Mouse (Mus musculus): ENCODE results near the gene Gm8247. TPM values are rescaled to one million over a fixed set of nuclear protein-coding genes. Genes with fewer than 3 reads are reported as not detected.
"Not testable (repeated sequence)": the region's sequence is repeated elsewhere in the genome, so short reads cannot be mapped to it uniquely, and the experiment has no call there.

Gm8247 gene
- polyA plus RNA-seq (2015; fragmentation: Nextera tagmentation; extraction: Ambion mirVana), result not detected in 2 replicates

DNA sequence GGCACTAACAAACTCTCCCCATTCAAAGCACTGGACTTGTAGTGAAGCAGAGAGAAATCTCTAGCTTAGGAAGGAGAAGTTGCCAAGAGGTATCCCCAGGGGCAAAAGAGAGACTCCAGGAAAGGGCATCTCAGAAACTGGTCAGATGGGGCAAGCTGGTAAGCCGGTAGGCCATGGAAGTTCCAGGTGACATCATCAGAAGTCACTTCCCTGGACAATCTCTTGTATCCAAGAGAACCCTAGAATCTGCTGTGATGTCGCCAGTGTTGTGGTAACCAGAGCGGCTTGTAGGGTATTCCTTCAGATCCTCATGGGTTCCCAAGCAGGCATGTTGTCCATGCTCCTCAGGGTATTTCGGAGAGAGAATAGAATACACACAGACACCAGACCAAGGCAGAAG lies at the start of gene Gm8247:
Gene Gm8247, plus strand, starts transcription at position 301 of the 400 bp plus-strand sequence.
- H3K9me3 ChIP-seq (ENCODE audit: low read length); H3K4me1 ChIP-seq (ENCODE audit: insufficient read depth, low read depth, low read length); H3K27ac ChIP-seq (ENCODE audit: low read length); H3K27me3 ChIP-seq (replicated peaks; ENCODE audit: insufficient read depth, low read length); H3K4me2 ChIP-seq (replicated peaks; ENCODE audit: low read depth, low read length); H3K9ac ChIP-seq (replicated peaks; ENCODE audit: low read depth); DNase-seq (ENCODE audit: low spot score); ATAC-seq; H3K36me3 ChIP-seq (ENCODE audit: insufficient read depth, low read length); H3K4me3 ChIP-seq (ENCODE audit: low read depth, low read length): not testable (repeated sequence)
- 76% methylated on average over 3 of the region's 4 CpGs for WGBS

DNA sequence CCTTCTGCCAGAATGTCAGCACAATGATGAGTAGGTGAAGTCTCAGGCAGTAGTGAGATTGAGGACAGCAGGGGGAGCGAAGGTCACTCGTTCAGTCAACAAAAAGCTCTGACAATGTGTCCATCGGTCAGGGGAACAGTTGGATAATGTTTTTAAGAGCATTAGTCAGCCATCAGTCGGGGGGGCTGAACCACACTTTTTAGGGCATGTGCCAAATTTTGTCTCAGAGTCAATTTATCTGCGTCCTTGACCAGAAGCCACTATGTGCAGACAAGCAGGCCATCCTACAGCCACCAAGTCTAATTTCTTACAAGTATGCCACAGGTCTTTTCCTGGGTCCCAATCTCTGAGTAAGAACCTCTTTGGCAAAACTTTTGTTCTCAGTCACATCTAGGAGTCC lies 35.0 kb upstream of the Gm8247 start:
- not testable (repeated sequence) for H3K36me3 ChIP-seq (ENCODE audit: insufficient read depth, low read length); ATAC-seq
- WGBS, result 61% methylated on average over 3 of the region's 5 CpGs

DNA sequence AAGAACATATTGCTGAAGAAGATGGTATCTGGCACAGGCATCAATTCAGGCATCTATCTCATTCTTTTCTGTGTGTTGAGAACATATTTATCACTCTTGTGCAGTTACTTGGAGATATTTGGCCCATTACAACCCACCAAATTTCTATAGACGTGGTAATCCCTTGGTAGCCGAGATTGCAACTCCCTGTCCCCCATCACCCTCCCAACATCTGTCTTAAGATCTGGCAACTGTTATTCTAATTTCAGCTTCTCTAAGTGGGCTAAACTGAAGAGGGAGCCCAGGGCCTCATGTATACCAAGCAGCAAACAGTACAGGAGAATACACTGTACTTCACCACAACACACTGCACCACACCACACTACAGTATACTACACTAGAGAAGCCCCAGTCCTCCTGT lies 8.8 kb downstream of the Gm8247 start:
- 96% methylated on average over 2 of the region's 2 CpGs for WGBS
- H3K9me3 ChIP-seq (ENCODE audit: low read length); H3K27ac ChIP-seq (ENCODE audit: low read length); H3K4me2 ChIP-seq (replicated peaks; ENCODE audit: low read depth, low read length); ATAC-seq; H3K9ac ChIP-seq (replicated peaks; ENCODE audit: low read depth); H3K4me1 ChIP-seq (ENCODE audit: insufficient read depth, low read depth, low read length); H3K27me3 ChIP-seq (replicated peaks; ENCODE audit: insufficient read depth, low read length); H3K36me3 ChIP-seq (ENCODE audit: insufficient read depth, low read length); H3K4me3 ChIP-seq (ENCODE audit: low read depth, low read length); DNase-seq (ENCODE audit: low spot score): not testable (repeated sequence)

More for the DNA sequence above, 35.0 kb upstream of the Gm8247 start:
- not testable (repeated sequence) for H3K27me3 ChIP-seq (replicated peaks; ENCODE audit: insufficient read depth, low read length); H3K9ac ChIP-seq (replicated peaks; ENCODE audit: low read depth); DNase-seq (ENCODE audit: low spot score); H3K27ac ChIP-seq (ENCODE audit: low read length); H3K4me1 ChIP-seq (ENCODE audit: insufficient read depth, low read depth, low read length); H3K4me2 ChIP-seq (replicated peaks; ENCODE audit: low read depth, low read length); H3K9me3 ChIP-seq (ENCODE audit: low read length); H3K4me3 ChIP-seq (ENCODE audit: low read depth, low read length)

DNA sequence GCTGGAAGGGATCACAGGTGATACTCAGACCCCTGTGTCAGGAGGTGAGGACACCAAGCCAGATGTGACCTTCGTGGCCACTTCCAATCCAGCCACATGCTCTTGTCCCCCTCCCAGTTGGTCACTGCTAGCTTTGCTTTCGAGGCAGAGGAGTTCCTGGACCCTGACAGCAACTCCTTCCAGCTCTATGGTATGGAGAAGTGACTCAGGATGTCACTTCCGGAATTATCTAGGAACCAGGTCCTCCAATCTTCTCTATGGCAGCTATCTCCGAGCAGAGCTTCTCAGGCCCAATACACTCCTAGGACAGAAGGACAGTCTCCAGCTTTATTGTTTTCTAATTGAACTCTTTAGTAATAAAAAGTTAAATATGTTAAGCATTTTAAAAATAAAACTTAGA lies 44.8 kb downstream of the Gm8247 start, which contains the start of gene Gm5624:
Gene Gm5624, minus strand, starts transcription at position 202 of the 400 bp plus-strand sequence.
- H3K9ac ChIP-seq (replicated peaks; ENCODE audit: low read depth); H3K4me1 ChIP-seq (ENCODE audit: insufficient read depth, low read depth, low read length); H3K4me2 ChIP-seq (replicated peaks; ENCODE audit: low read depth, low read length); H3K27ac ChIP-seq (ENCODE audit: low read length); DNase-seq (ENCODE audit: low spot score); ATAC-seq; H3K27me3 ChIP-seq (replicated peaks; ENCODE audit: insufficient read depth, low read length); H3K9me3 ChIP-seq (ENCODE audit: low read length); H3K4me3 ChIP-seq (ENCODE audit: low read depth, low read length); H3K36me3 ChIP-seq (ENCODE audit: insufficient read depth, low read length): not testable (repeated sequence)
- WGBS, result 79% methylated on average over 4 of the region's 4 CpGs

Other genes with a start within 250 kb of the Gm8247 start
- not detected in 2 replicates for gene Gm5930, start 244.6 kb upstream of the Gm8247 start, polyA plus RNA-seq (2015; fragmentation: Nextera tagmentation; extraction: Ambion mirVana)
- gene Gm8229, start 217.8 kb upstream of the Gm8247 start, polyA plus RNA-seq (2015; fragmentation: Nextera tagmentation; extraction: Ambion mirVana), result not detected in 2 replicates
- not detected in 2 replicates for gene Gm3371, start 172.5 kb upstream of the Gm8247 start, polyA plus RNA-seq (2015; fragmentation: Nextera tagmentation; extraction: Ambion mirVana)
- gene Gm8232, start 149.5 kb upstream of the Gm8247 start, polyA plus RNA-seq (2015; fragmentation: Nextera tagmentation; extraction: Ambion mirVana), result not detected in 2 replicates
- gene BC061237, start 90.7 kb upstream of the Gm8247 start, polyA plus RNA-seq (2015; fragmentation: Nextera tagmentation; extraction: Ambion mirVana), result not detected in 2 replicates
- not detected in 2 replicates for gene Gm17093, start 64.9 kb upstream of the Gm8247 start, polyA plus RNA-seq (2015; fragmentation: Nextera tagmentation; extraction: Ambion mirVana)
- not detected in 2 replicates for gene Gm5624, start 44.8 kb downstream of the Gm8247 start, polyA plus RNA-seq (2015; fragmentation: Nextera tagmentation; extraction: Ambion mirVana)
- not detected in 2 replicates for gene Gm8257, start 123.3 kb downstream of the Gm8247 start, polyA plus RNA-seq (2015; fragmentation: Nextera tagmentation; extraction: Ambion mirVana)
- not detected in 2 replicates for gene Gm8267, start 167.2 kb downstream of the Gm8247 start, polyA plus RNA-seq (2015; fragmentation: Nextera tagmentation; extraction: Ambion mirVana)

All from lung, postnatal 0 days (tissue).